Mouse (Mus musculus) E14TG2a.4 (cell line): ENCODE measurements around the gene 1700042G07Rik.
A peak's percentile ranks its signal among the peaks of the same experiment; 100 is the strongest.

ENCODE experiments used
- CTCF ChIP-seq: conservative IDR thresholded peaks from 2 replicates; pipeline ENCODE4 v1.5.1; 2014; ENCODE audit warnings: low read length
- POU5F1 ChIP-seq: IDR thresholded peaks from 2 replicates; pipeline ENCODE4 v1.6.1; 2014; ENCODE audit warnings: low read length, borderline replicate concordance

- peak; percentile 50 for TF ChIP-seq CTCF
- no peak for TF ChIP-seq POU5F1
Measured at GRCm38 (mm10) chr4:116159912-116160311, 13.3 kb upstream of the 1700042G07Rik start.
